Mouse (Mus musculus): ENCODE measurements around the gene Dazap2. TPM values are rescaled to one million over a fixed set of nuclear protein-coding genes. Genes with fewer than 3 reads are reported as not detected.
A peak's percentile ranks its signal among the peaks of the same experiment; 100 is the strongest.
"Not testable (repeated sequence)": the region's sequence is repeated elsewhere in the genome, so short reads cannot be mapped to it uniquely, and the experiment has no call there.

Gene Dazap2
- 100 to 1,000 TPM; 147 to 155 TPM for total RNA-seq (2021)

- DNase-seq, result peak; percentile 99
Observed at GRCm38 (mm10) chr15:100614996-100615824, at the start of gene Dazap2. Gene Dazap2 (plus strand): TSS chr15:100615349.

- DNase-seq, result no peak
Observed at GRCm38 (mm10) chr15:100566531-100566930, 48.6 kb upstream of the Dazap2 start.

- DNase-seq, result no peak
Observed at GRCm38 (mm10) chr15:100569239-100569638, 45.9 kb upstream of the Dazap2 start.

- no peak for DNase-seq
Observed at GRCm38 (mm10) chr15:100573946-100574345, 41.2 kb upstream of the Dazap2 start.

- DNase-seq, result peak; percentile 31
Observed at GRCm38 (mm10) chr15:100574378-100574777, 40.8 kb upstream of the Dazap2 start.

- DNase-seq, result no peak
Observed at GRCm38 (mm10) chr15:100575366-100575765, 39.8 kb upstream of the Dazap2 start.

- no peak for DNase-seq
Observed at GRCm38 (mm10) chr15:100576392-100576791, 38.8 kb upstream of the Dazap2 start.

GRCm38 (mm10) chr15:100576810-100577209 is 38.3 kb upstream of the Dazap2 start:
- DNase-seq, result no peak

- DNase-seq, result no peak
Observed at GRCm38 (mm10) chr15:100577972-100578371, 37.2 kb upstream of the Dazap2 start.

- DNase-seq, result no peak
Observed at GRCm38 (mm10) chr15:100580108-100580507, 35.0 kb upstream of the Dazap2 start.

GRCm38 (mm10) chr15:100585931-100586330 is 29.2 kb upstream of the Dazap2 start:
- DNase-seq, result no peak

GRCm38 (mm10) chr15:100587166-100587565 is 28.0 kb upstream of the Dazap2 start:
- no peak for DNase-seq

- no peak for DNase-seq
Observed at GRCm38 (mm10) chr15:100588297-100588696, 26.9 kb upstream of the Dazap2 start.

GRCm38 (mm10) chr15:100590436-100590835 is 24.7 kb upstream of the Dazap2 start:
- DNase-seq, result no peak

- DNase-seq, result no peak
Observed at GRCm38 (mm10) chr15:100592817-100593216, 22.3 kb upstream of the Dazap2 start.

GRCm38 (mm10) chr15:100598287-100598882 is 16.8 kb upstream of the Dazap2 start:
- DNase-seq, result no peak

- DNase-seq, result peak; percentile 61
Observed at GRCm38 (mm10) chr15:100598883-100599275, 16.3 kb upstream of the Dazap2 start.

GRCm38 (mm10) chr15:100599276-100600046 is 15.7 kb upstream of the Dazap2 start, which contains the start of gene Pou6f1:
Gene Pou6f1 (minus strand): TSS chr15:100599984.
- peak; percentile 70 for DNase-seq

GRCm38 (mm10) chr15:100600047-100600695 is 15.0 kb upstream of the Dazap2 start:
- peak; percentile 88 for DNase-seq

GRCm38 (mm10) chr15:100600696-100601272 is 14.4 kb upstream of the Dazap2 start:
- no peak for DNase-seq

- no peak for DNase-seq
Observed at GRCm38 (mm10) chr15:100601669-100602068, 13.5 kb upstream of the Dazap2 start.

- not testable (repeated sequence) for DNase-seq
Observed at GRCm38 (mm10) chr15:100606677-100607076, 8.5 kb upstream of the Dazap2 start.
